Mouse (Mus musculus) adipocyte (in vitro differentiated cells): ENCODE data around the gene Pmp22.

Source experiments
- DNase-seq: peaks from one replicate; pipeline ENCODE4 v3.0.0-alpha.2; 2016; ENCODE audit warnings: low spot score

The Pmp22 gene

GRCm38 (mm10) chr11:63127513-63127912, 1.3 kb upstream of the Pmp22 start:
- DNase-seq, result no peak

DNA sequence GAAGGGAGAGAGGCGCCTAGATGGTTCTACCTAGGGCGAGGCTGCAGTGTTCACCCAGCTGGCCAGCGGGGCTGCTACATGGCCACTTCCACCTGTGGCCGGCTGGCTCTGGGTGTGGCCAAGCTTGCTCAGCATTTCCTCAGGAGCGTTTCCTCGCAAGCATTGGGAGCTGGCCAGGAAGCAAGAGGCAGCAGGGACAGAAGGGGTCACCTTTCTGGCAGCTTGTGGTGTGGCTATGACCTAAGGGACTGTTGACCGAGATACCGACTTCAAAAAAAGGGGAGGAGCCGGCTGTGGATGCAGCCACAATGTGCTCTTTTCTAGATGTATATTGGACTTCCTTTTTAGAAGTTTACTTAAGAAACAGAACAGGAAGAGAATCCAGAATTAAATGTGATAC, 593 bp downstream of the Pmp22 start:
- DNase-seq, result peak; percentile 49

DNA sequence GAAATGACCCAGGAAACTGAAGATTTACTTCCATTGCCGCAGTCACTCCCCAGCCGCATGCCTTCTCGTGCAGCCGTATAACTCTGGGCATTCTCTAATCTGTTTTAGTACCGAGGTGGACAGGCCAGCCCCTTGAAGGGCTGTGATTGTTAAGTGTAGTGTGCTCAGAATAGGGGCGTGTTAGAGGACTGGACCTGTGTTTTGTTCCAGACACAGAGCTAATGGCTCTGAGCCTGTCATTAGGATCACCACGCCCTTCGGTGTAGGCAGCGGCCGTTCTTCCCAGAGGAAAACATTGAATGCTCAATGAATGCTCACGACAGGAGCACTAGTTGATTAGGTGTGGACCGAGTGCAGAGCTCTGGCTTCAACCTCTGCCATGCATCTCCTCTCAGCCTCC, 1.1 kb downstream of the Pmp22 start:
- DNase-seq, result no peak

DNA sequence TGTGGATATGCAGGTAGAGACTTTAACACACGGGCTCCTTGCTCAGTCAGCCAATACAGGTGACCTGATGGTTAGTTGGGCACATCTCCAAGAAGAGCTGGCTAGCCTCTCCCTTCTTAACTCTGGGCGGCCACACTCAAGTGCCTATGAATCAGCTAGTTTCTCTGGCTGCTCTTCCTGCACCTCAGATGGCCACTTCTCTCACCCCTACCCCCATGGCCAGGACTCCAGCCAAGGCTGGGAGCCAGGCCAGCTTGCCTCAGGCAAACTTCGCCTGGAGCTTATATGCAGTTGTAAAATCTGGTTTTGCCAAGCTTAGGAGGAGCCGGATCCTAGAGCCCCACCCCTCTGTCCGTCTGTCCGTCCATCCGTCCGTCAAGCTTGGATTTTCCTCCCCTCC, 1.7 kb downstream of the Pmp22 start:
- DNase-seq, result peak; percentile 98

DNA sequence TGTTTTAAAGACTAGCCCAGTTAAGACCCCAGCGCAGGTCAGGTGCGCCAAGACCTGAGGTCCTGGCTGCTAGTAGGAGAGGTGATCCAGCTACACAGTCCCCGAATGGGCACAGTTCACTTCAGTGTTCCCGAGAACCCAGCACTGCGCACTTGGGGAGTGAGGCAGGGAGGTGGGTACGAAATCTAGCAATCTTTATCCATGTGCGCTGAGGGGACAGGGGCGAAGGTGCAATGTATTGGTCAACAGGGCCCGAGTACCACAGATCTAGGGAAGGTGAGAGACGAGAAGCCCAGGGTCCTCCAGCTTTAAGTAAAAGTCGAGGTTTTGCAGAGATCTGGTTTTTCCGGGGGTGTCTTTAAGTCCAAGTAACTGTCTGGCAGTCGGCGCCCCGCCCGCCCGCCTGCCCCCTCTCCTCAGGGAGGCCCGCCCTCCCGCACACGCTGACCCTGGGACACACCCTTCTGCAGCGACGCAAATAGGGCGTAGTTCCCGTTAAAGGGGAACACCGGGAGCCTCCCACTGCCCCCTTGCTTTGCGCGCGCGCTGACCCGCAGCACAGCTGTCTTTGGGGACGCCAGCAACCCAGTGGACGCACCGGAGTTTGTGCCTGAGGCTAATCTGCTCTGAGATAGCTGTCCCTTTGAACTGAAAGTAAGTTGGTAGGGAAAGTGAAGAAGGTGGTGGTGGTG, 2.4 kb downstream of the Pmp22 start:
- peak; percentile 80 for DNase-seq

GRCm38 (mm10) chr11:63131693-63132040, 2.9 kb downstream of the Pmp22 start:
- no peak for DNase-seq

- peak; percentile 55 for DNase-seq
Observed at GRCm38 (mm10) chr11:63132151-63132500, 3.3 kb downstream of the Pmp22 start.

- peak; percentile 85 for DNase-seq
Observed at GRCm38 (mm10) chr11:63132501-63133435, 4.0 kb downstream of the Pmp22 start.

DNA sequence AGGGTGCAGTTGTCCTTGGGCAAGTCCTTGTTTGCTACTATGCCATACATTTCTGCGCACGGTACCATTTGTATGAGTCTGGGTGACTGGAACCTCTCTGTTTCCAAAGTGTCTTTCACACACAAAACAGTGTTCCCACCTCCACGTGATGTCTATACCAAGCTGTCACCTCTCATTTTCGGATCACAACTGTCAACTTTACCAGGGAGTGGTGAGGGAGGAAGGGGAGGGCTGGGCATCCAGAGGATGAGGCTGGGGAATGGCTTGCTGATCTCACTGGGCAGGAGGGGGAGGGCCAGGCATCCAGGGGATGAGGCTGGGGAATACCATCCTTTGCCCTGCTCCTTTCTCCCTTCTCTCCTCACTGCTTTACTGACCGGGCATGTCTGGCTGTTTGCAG, 5.2 kb downstream of the Pmp22 start:
- DNase-seq, result no peak

- DNase-seq, result peak; percentile 68
Observed at GRCm38 (mm10) chr11:63134742-63135482, 6.1 kb downstream of the Pmp22 start.

- DNase-seq, result peak; percentile 99
Observed at GRCm38 (mm10) chr11:63135622-63136021, 6.8 kb downstream of the Pmp22 start.

GRCm38 (mm10) chr11:63136205-63136604, 7.4 kb downstream of the Pmp22 start:
- DNase-seq, result peak; percentile 49

DNA sequence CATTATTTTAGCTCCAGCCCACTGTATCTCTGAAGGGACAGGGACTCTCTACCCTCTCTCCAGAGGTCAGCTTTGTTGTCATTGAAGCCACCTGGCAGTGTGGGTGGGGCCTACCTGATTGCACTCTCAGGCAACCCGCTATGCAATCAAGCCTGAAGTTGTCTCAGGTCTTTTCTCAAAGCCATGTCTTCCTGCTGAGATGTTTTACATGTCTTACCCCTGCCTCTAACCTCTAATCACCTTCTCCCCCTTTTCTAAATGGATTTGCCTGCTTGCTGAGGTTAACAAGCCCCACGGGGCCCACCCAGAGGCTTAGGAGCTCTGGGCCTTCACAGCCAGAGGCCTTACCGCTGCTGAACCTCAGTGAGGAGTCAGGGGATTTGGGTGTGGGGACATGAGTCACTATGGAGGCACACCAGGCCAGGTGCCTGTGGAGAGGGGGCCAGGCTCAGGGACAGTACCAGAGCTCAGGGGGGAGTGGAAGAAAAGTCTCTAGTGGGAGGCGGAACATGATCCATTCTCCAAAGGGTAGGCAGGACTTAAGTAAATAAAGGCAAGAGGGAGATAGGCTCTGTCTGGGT, 8.1 kb downstream of the Pmp22 start:
- no peak for DNase-seq

GRCm38 (mm10) chr11:63138739-63139138, 10.0 kb downstream of the Pmp22 start:
- no peak for DNase-seq

DNA sequence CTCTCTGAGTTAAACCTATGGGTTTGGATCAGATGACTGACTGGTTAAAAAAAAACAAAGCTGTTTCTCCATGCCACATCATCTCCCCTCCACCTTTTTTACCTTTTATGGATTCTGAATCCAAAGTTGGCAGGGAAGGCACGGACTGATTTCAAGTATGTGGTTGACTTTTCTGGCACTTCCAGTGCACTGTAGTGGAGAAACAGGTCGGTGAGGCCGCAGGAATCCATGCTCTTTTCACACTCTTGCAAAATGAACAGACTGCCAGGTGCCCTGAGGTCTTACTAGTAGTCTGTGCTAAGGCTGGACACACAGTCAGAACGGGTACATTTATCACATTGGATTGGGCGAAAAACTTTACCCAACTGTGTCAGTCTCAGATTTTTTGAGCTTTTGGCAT, 13.5 kb downstream of the Pmp22 start:
- no peak for DNase-seq

DNA sequence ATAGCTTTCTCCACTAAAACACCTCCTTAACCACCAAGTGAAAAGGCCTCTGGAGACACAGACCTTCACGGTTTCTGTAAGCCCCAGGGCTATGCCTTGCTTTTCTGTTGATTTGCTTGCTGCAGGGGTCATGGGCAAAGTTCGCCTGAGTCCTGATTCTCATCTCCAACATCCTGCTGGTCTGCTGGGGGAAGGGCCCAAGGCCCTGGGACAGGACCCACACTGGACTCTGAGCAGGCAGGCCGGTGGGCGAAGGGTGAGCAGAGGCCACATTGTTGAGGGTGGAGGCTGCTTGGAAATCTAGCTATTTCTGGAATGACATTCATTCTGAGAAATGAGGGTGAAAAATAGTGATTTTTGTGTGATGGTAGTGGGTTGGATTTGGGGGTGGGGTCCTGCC, 14.0 kb downstream of the Pmp22 start:
- no peak for DNase-seq

- DNase-seq, result no peak
Observed at GRCm38 (mm10) chr11:63143486-63143885, 14.7 kb downstream of the Pmp22 start.

DNA sequence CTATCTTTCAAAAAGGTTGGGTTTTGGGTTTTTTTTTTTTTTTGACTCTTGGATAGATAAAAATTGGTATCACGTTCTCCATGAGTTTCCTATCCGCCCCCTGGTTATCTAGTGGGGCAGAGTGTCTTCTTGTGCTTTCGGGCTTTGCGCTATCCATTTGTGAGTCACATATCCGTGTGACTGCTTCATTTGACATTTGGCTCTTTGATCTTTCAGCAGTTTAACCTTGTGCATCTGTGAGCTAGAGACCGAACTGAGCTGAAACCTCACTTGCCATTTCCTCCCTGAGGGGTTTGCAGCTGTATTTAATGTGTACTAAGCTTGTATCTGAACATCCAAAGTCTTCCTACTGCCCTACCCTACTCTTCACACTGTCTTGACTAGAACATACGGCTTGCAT, 17.8 kb downstream of the Pmp22 start:
- no peak for DNase-seq

GRCm38 (mm10) chr11:63148276-63148675, 19.5 kb downstream of the Pmp22 start:
- no peak for DNase-seq

DNA sequence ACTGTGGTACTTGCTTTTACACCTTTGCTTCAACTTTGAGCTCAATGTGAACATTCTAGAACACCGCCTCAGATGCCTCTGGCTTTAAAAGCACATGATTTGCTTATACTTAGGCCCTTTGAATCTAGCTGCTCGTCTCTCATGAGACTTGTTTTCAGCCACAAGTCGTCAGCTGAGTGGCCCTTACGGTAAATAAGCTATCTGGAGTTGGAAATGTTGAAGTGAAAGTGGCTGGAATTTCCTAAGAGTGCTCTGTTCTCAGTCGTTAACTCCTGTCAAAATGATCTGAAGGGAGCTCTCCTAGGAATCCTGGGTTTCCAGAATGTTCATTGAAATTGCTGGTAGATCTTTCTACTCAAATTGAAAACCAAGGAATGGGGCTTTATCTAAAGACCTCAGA, 23.1 kb downstream of the Pmp22 start:
- DNase-seq, result no peak

DNA sequence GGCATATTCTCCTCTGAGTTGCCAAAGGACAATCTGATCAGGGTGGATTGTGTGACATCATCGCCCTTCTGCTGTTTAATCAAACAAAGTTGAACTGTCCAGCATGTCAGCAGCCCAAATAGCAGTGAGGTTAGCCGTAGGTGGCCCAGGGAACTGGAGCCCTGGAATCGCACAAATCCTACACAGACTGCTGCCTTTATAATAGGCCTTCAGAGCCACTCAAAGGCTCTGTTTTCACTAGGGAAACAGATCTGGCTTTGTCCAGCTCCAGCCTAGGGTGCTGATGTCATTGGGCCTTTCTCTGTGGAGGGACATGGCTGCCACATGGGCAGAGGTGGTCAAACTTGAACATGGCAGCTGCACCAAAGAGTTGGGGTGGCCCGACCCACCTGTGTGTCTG, 28.3 kb downstream of the Pmp22 start:
- no peak for DNase-seq

DNA sequence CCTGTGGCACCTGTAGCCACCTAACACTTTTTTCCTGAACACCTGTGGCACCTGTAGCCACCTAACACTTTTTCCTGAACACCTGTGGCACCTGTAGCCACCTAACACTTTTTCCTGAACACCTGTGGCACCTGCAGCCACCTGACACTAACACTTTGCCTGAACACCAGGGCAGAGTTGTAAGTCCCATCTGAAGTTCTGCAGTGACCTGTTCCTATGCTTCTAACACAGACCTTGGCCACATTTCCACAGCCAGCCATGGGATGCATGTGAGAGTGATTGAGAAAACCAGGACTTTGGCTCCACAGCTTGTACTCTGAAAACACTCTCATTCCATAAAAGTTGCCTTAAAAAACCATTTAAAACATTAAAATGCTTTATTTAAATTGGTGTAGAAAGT, 32.1 kb downstream of the Pmp22 start:
- DNase-seq, result peak; percentile 28
